Mouse (Mus musculus): ENCODE measurements around the gene Zfp1. TPM values are rescaled to one million over a fixed set of nuclear protein-coding genes. Genes with fewer than 3 reads are reported as not detected.

Gene Zfp1
- total and polyA plus RNA-seq, 2 experiments from 2014 or later: 15.0 to 21.0 TPM

DNA sequence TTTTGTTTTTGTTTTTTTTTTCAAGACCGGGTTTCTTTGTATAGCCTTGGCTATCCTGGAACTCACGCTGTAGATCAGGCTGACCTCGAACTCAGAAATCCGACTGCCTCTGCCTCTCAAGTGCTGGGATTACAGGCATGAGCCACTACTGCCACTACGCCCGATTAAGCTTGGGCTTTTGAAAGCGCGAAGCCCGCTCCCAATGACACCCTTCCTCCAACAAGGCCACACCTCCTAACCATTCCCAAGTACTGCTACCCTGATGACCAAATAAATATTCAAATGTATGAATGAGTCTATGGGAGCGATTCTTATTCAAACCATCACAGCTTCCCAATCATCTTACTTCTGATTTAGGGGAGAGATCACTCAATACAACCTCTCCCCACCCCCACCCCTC is 54.5 kb downstream of the Zfp1 start:
- Histone ChIP-seq H3K9ac (replicated peaks; ENCODE audit: low read length) (no peak overlapping the region), H3K4me2 (ENCODE audit: low read depth, low read length) (no peak overlapping the region), H3K27me3 (ENCODE audit: insufficient read depth, low read length) (no peaks in the 10 kb centered on the region), H3K36me3 (ENCODE audit: insufficient read depth, low read length) (no peaks in the 10 kb centered on the region), H3K27ac (no peak overlapping the region), H3K4me1 (ENCODE audit: insufficient read depth, low read length) (no peaks in the 10 kb centered on the region), H3K4me3 (ENCODE audit: low read length) (no peak overlapping the region), H3K9me3 (ENCODE audit: low read length) (no peaks in the 10 kb centered on the region)
- 79% methylated on average over 10 of the region's 10 CpGs for WGBS
- DNase-seq (ENCODE audit: low spot score) (no peak), ATAC-seq (no peak)
- TF ChIP-seq CTCF (IDR thresholded peaks at IDR 0.05; ENCODE audit: low read depth): no peak

DNA sequence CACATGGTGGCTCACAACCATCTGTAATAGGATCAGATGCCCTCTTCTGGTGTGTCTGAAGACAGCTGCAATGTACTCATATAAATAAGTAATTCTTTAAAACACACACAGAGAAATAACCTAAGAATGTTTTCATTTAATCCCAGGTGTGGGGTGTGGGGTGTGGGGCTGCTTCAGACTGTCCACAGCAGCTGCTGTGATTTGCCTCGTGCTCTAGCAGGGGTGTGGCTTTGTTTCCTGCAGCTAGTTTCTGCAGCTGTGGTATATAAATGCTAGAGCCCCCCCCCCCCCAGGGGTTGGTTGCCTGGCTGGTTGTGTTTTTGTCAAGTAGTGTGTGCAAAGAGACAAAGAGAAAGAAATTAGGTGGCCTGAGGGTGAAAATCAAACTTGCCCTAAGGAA is 55.8 kb downstream of the Zfp1 start:
- H3K9ac ChIP-seq (replicated peaks; ENCODE audit: low read length): no peak overlapping the region
- H3K36me3 ChIP-seq (ENCODE audit: insufficient read depth, low read length): no peaks in the 10 kb centered on the region
- DNase-seq (ENCODE audit: low spot score) (no peak), ATAC-seq (no peak)
- WGBS: 10% methylated on average over 1 of the region's 1 CpGs
- no peaks in the 10 kb centered on the region for H3K9me3 ChIP-seq (ENCODE audit: low read length)
- H3K4me1 ChIP-seq (ENCODE audit: insufficient read depth, low read length): no peaks in the 10 kb centered on the region
- no peak for TF ChIP-seq CTCF (IDR thresholded peaks at IDR 0.05; ENCODE audit: low read depth)
- no peak overlapping the region for H3K27ac ChIP-seq
- H3K27me3 ChIP-seq (ENCODE audit: insufficient read depth, low read length): no peaks in the 10 kb centered on the region
- no peak overlapping the region for H3K4me3 ChIP-seq (ENCODE audit: low read length)
- H3K4me2 ChIP-seq (ENCODE audit: low read depth, low read length): no peak overlapping the region

DNA sequence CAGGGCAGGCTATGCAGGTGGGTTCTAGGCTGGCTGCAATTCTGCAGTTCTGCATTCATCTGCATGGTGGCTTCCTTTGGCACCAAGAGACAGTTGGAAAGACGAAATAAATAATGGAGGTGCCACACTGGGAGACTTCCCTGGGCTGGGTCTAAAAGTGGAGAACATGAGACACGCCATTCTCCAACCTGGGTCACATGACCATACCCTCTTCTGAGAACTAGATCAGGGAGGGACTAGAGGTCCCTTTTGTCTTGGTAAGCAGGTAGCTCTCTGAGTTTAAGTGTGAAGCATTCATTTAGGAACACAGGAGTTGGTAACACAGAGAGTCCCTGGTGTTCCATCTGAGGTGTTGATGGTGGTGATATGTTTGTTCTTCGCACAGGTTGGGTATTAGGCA is 57.0 kb downstream of the Zfp1 start:
- ATAC-seq (no peak), DNase-seq (ENCODE audit: low spot score) (no peak)
- WGBS: 76% methylated on average over 3 of the region's 3 CpGs
- no peak for TF ChIP-seq CTCF (IDR thresholded peaks at IDR 0.05; ENCODE audit: low read depth)
- Histone ChIP-seq H3K36me3 (ENCODE audit: insufficient read depth, low read length) (no peaks in the 10 kb centered on the region), H3K27ac (no peak overlapping the region), H3K27me3 (ENCODE audit: insufficient read depth, low read length) (no peaks in the 10 kb centered on the region), H3K9me3 (ENCODE audit: low read length) (no peaks in the 10 kb centered on the region), H3K4me2 (ENCODE audit: low read depth, low read length) (no peak overlapping the region), H3K4me1 (ENCODE audit: insufficient read depth, low read length) (no peaks in the 10 kb centered on the region), H3K9ac (replicated peaks; ENCODE audit: low read length) (no peak overlapping the region), H3K4me3 (ENCODE audit: low read length) (no peak overlapping the region)

DNA sequence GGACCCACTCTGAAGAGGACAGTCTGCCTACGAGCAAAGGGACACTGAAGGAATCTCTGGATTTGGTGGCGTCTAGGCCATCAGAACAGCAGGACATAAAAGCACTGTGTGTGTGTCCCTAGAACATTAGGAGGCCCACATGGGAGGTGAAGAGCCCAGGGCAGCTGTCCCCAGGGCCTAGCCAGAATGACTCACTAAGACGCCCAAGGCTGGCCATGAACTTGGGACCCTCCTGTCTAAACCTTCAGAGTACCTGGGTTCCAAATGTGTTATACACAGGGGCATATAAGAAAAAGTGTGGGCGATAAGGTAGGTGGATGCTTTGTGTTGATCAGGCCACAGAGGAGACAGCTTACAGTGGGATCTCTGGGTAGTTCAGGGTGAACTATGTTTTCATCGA is 57.5 kb downstream of the Zfp1 start:
- no peak overlapping the region for H3K4me2 ChIP-seq (ENCODE audit: low read depth, low read length)
- TF ChIP-seq CTCF (IDR thresholded peaks at IDR 0.05; ENCODE audit: low read depth): no peak

DNA sequence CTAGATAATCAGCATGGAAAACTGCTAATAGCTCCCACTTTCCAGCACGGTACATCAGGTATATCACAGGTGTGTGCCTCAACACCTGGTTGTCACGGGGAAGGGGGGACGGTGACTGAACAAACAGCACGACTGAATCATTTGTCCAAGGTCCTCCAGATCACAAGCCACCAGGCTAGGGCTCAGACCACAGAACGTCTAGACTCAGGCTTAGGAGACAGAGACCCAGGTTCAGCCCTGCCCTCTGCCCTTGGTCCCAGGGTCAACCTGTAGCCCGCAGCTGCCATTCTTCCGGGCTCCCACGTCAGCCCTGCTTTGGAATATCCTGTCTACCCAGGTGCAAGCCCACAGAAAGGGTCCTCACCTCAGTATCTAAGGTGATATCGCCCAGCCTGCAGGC is 58.2 kb downstream of the Zfp1 start:
- no peak for TF ChIP-seq CTCF (IDR thresholded peaks at IDR 0.05; ENCODE audit: low read depth)
- no peak overlapping the region for H3K27ac ChIP-seq
- no peaks in the 10 kb centered on the region for H3K36me3 ChIP-seq (ENCODE audit: insufficient read depth, low read length)
- H3K27me3 ChIP-seq (ENCODE audit: insufficient read depth, low read length): no peaks in the 10 kb centered on the region
- H3K4me1 ChIP-seq (ENCODE audit: insufficient read depth, low read length): no peaks in the 10 kb centered on the region
- no peak overlapping the region for H3K4me3 ChIP-seq (ENCODE audit: low read length)
- H3K4me2 ChIP-seq (ENCODE audit: low read depth, low read length): no peak overlapping the region
- no peak for DNase-seq (ENCODE audit: low spot score)
- 87% methylated on average over 9 of the region's 9 CpGs for WGBS
- H3K9ac ChIP-seq (replicated peaks; ENCODE audit: low read length): no peak overlapping the region
- H3K9me3 ChIP-seq (ENCODE audit: low read length): no peaks in the 10 kb centered on the region
- ATAC-seq: no peak

More for the DNA sequence above, 57.5 kb downstream of the Zfp1 start:
- H3K9ac ChIP-seq (replicated peaks; ENCODE audit: low read length): no peak overlapping the region
- no peaks in the 10 kb centered on the region for H3K27me3 ChIP-seq (ENCODE audit: insufficient read depth, low read length)
- 93% methylated on average over 5 of the region's 5 CpGs for WGBS
- ATAC-seq (no peak), DNase-seq (ENCODE audit: low spot score) (no peak)
- H3K36me3 ChIP-seq (ENCODE audit: insufficient read depth, low read length): no peaks in the 10 kb centered on the region
- H3K9me3 ChIP-seq (ENCODE audit: low read length): no peaks in the 10 kb centered on the region
- no peaks in the 10 kb centered on the region for H3K4me1 ChIP-seq (ENCODE audit: insufficient read depth, low read length)
- H3K4me3 ChIP-seq (ENCODE audit: low read length): no peak overlapping the region
- H3K27ac ChIP-seq: no peak overlapping the region

DNA sequence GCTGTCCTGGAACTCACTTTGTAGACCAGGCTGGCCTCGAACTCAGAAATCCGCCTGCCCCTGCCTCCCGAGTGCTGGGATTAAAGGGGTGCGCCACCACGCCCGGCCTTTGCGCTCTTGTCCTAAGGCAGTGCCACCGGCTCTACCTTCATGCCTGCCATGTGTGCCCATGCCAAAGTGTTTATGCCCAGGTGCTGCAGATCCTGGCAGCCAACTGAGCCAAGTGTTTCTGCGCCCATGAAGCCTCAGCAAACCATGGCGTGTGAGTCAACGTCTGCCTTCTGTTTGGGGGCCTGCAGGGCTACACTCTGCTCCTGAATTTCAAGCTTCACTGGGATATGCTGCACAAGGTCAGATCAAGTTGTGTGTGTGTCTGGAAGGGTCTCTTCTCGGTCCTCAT is 61.4 kb downstream of the Zfp1 start:
- no peak overlapping the region for H3K27ac ChIP-seq
- H3K4me1 ChIP-seq (ENCODE audit: insufficient read depth, low read length): no peaks in the 10 kb centered on the region
- 89% methylated on average over 12 of the region's 12 CpGs for WGBS
- H3K4me3 ChIP-seq (ENCODE audit: low read length): no peak overlapping the region
- H3K9ac ChIP-seq (replicated peaks; ENCODE audit: low read length): no peak overlapping the region
- DNase-seq (ENCODE audit: low spot score) (no peak), ATAC-seq (no peak)
- H3K4me2 ChIP-seq (ENCODE audit: low read depth, low read length): no peak overlapping the region
- H3K9me3 ChIP-seq (ENCODE audit: low read length): no peaks in the 10 kb centered on the region
- H3K36me3 ChIP-seq (ENCODE audit: insufficient read depth, low read length): no peaks in the 10 kb centered on the region
- H3K27me3 ChIP-seq (ENCODE audit: insufficient read depth, low read length): no peaks in the 10 kb centered on the region
- no peak for TF ChIP-seq CTCF (IDR thresholded peaks at IDR 0.05; ENCODE audit: low read depth)

DNA sequence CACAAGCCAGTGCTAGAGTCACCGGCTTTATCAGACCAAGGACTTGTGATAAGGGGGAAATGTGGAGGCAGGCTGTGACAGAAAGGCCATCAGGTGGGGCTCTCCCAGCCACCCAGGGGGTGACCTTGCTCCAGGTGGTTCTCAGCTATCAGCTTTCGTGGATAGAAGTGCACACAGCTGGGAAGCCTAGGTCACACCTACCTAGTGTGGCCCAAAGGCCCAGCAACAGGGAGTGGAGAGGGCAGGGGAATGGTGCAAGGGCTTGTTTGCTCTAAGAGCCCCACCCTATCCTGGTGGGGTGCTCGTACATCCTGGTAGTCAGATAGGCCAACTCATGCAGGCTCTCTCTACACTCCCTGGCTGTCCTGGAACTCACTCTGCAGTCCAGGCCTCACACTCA is 62.0 kb downstream of the Zfp1 start:
- WGBS: 74% methylated on average over 3 of the region's 3 CpGs
- Histone ChIP-seq H3K27ac (no peak overlapping the region), H3K36me3 (ENCODE audit: insufficient read depth, low read length) (peaks cover 5% of the 10 kb centered on the region)

More for the DNA sequence above, 62.0 kb downstream of the Zfp1 start:
- Histone ChIP-seq H3K4me3 (ENCODE audit: low read length) (no peak overlapping the region), H3K4me1 (ENCODE audit: insufficient read depth, low read length) (no peaks in the 10 kb centered on the region), H3K9me3 (ENCODE audit: low read length) (no peaks in the 10 kb centered on the region), H3K4me2 (ENCODE audit: low read depth, low read length) (no peak overlapping the region), H3K27me3 (ENCODE audit: insufficient read depth, low read length) (no peaks in the 10 kb centered on the region), H3K9ac (replicated peaks; ENCODE audit: low read length) (no peak overlapping the region)
- ATAC-seq: no peak
- no peak for DNase-seq (ENCODE audit: low spot score)
- TF ChIP-seq CTCF (IDR thresholded peaks at IDR 0.05; ENCODE audit: low read depth): no peak

Measured in hindbrain, postnatal 0 days (tissue).